Mouse (Mus musculus) T-cell, adult 2 months (primary cell): ENCODE results near the gene Ttyh3.
A peak's percentile ranks its signal among the peaks of the same experiment; 100 is the strongest.

Source experiments
- DNase-seq: peaks from one replicate; pipeline ENCODE4 v3.0.0; 2022; ENCODE audit warnings: low spot score

Ttyh3 gene

DNA sequence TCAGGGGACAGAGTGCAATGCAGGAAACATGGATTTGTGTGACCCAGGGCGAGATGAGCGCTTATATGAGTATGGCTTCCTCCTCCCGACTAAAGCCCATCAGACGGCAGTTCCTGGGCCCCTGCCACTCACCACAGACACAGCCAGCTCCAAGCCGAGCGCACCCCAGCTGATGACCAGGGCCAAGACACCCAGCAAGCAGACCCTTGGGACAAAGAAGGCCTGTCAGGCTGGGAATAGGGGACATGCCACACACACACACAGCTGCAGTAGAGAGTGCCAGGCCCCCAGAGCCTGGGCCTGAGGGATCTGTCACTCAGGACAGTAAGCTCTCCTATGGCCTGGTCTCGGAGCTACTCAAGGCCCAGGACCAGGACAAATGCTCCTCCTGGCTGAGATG, 15.4 kb downstream of the Ttyh3 start:
- no peak for DNase-seq

DNA sequence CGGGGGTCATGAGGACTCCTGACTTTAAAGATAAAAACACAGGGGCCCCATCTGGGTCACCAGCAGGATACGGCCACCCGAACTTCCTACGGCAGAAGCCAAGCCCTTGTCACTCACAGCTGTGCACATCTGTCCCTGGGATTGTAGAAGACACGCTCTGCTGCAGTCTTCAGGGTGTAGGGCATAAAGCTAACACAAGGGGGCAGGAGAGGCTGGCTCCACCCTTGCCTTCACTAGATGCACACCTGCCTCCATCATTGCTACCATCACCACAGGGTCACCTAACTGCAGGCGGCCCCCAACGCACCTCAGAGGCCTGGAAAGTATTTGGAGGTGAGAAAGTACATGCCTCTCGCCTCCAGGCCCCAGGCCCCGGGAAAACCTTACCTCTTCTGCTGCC, 19.8 kb downstream of the Ttyh3 start:
- no peak for DNase-seq

- DNase-seq, result no peak
Observed at GRCm38 (mm10) chr5:140627580-140627979, 21.3 kb downstream of the Ttyh3 start.

DNA sequence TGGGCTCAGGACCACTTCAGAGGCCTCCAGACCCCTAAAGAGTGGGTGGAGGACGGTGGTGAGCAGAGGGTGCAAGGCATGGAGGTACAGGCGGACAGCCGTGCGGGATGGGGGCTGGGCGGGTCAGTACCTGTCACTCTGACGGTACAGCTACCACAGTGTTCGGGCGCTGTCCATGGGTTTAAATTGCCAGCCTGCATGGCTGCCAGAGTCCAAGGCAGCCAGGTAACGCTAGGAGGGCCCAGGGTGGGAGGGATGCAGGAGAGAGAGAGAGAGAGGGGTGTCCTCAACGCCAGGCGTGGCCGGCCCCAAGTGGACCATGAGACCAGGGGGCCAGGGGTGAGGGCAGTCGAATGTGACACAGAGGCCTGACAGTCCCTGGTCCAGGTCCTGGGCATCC, 23.9 kb downstream of the Ttyh3 start:
- no peak for DNase-seq

- DNase-seq, result no peak
Observed at GRCm38 (mm10) chr5:140624238-140624637, 24.6 kb downstream of the Ttyh3 start.

DNA sequence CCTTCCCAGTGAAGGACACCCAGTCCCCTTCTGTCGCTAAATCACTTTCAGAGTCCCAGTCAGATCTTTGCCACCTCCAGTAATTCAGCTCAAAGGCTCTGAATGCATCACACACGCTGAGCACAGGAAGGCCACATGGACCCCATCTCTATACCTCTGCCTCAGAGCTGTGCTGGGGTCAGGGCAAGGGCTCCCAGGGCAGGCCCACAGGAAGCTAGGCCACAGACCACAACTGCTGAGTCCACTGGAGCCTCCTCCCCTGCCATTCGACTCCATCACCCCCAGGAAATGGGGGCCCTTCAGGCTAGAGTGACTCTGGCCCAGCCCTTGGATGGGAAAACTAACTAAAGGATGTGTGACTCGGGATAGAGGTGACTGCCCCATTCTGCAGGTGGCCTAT, 25.0 kb downstream of the Ttyh3 start:
- no peak for DNase-seq

GRCm38 (mm10) chr5:140622978-140623670, 25.7 kb downstream of the Ttyh3 start:
- peak; percentile 16 for DNase-seq

DNA sequence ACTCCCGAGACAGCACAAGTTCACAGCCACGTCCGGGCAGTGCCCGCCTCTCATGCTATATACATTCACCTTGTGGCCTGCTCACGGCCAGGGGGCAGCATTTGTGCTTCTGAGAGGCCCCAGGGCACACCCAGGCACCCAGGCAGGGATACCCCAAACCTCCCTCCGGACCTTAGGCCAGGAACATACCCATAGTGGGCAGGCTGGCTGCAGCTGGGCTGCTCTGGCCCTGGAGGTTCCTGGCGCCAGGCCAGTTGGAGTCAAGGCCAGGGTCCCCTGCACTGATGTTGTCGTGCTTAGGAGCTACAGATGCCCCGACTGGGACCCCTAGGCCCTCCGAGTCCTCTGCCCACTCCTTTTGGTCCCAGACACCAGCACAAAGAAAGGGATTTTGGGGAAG, 27.3 kb downstream of the Ttyh3 start:
- no peak for DNase-seq

GRCm38 (mm10) chr5:140621092-140621491, 27.7 kb downstream of the Ttyh3 start:
- no peak for DNase-seq

- DNase-seq, result no peak
Observed at GRCm38 (mm10) chr5:140619895-140620736, 28.7 kb downstream of the Ttyh3 start.

- DNase-seq, result peak; percentile 81
Observed at GRCm38 (mm10) chr5:140619151-140619771, 29.6 kb downstream of the Ttyh3 start.

- DNase-seq, result peak; percentile 91
Observed at GRCm38 (mm10) chr5:140617714-140618113, 31.1 kb downstream of the Ttyh3 start.

GRCm38 (mm10) chr5:140616691-140617090, 32.1 kb downstream of the Ttyh3 start:
- peak; percentile 82 for DNase-seq

- peak; percentile 23 for DNase-seq
Observed at GRCm38 (mm10) chr5:140616110-140616503, 32.7 kb downstream of the Ttyh3 start.

DNA sequence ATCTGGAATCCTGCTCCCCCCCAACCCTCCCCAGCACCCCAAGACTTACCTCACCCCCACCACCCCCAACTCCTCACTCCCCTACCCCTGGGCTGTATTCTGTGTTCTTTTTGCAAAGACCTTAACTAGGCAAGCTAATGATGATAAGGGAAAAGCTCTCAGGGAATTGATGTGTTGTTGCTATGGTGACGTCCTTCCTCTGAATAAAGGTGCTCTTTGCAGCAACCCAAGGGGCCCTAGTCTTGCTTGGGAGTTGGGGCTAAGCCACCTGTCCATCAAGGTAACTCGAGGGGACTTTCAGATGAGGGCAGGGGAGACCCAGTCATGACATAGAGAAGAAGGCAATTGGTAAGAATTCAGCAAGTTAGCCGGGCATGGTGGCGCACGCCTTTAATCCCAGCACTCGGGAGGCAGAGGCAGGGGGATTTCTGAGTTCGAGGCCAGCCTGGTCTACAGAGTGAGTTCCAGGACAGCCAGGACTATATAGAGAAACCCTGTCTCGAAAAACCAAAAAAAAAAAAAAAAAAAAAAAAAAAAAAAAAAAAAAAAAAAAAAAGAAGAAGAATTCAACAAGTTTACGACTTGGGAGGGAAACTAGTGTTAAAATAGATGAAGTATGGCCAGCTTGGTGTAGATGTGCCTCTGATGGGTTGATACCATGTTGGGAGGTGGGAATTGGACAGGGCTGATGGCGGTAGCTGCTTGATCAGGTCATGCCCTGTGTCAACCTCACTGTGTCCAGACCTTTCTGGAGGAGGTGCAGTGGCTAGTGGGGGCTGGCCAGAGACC, 33.3 kb downstream of the Ttyh3 start:
- DNase-seq, result no peak

DNA sequence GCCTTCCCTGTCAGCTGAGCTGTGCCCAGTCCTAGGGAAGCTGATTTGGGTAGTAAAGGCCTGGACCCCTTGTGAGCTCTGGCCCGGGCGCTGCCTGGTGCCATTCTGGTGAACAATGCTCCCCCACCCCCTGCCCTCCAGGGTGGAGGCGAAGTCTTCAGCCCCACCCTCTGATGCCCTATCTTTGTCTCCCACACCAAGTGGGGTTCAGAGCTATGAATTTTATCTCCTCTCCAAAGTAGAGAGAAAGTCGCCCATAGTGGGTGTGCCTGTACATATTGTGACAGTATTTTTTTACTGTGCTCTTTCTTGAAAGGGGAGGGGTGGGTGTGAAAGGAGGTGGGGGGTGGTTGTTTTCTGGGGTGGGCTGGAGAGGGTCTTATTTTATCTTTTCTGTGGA, 34.0 kb downstream of the Ttyh3 start:
- DNase-seq, result no peak

DNA sequence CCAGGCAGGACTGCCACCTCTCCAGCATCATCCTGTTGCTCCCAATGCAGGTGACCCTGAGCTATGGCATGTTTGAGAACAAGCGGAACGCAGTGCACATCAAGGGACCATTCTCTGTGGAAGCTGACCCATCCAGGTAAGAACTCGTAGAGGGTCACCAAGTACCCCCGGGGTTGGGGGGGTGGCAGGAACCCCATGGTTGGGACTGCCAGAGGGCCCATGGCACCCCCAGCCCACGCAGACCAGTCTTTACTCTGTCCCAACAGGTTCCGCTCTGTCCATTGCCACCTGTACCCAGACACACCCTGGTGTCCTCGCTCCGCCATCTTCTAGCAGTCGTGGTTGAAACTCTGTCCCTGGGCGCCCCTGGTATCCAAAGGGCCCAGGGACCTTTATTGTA, 34.7 kb downstream of the Ttyh3 start:
- DNase-seq, result no peak

- DNase-seq, result no peak
Observed at GRCm38 (mm10) chr5:140612191-140612590, 36.6 kb downstream of the Ttyh3 start.

GRCm38 (mm10) chr5:140611611-140612185, 37.1 kb downstream of the Ttyh3 start:
- DNase-seq, result peak; percentile 21

GRCm38 (mm10) chr5:140611021-140611583, 37.7 kb downstream of the Ttyh3 start:
- DNase-seq, result no peak

DNA sequence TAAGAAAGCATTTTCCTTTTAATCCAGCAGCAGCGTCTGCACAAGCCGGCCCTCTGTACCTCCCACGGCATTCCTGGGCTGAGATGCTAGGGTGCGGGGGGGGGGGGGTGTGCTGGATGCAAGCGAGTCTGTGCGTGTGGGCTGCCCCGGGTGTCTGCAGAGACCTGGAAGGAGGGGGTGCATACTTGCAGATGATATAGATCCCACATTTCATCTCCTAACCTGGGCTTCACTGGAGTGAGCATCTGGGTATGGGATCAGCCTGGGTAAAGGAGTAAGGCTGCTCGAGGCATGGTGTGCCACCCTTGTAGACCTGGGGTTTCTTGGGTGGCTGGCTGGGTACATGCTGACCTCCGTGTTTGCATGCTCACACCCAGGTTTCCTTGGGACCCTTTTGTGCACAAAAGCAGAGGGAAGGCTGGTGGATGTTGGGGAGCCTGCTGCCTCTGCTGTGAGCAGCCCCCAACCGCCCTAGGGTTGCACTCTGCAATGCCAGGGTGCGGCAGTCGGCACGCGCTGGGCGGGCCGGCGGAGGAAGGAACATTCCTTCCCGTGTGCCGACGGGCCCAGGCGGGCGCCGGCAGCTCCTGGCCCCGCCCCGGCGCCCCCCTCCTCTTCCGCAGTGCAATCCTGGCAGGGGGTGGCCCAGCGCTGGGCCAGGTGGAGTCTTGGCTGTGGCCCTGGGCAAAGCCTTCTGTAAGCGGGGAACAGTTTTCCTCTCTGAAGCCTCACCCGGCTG, 38.4 kb downstream of the Ttyh3 start:
- peak; percentile 23 for DNase-seq
